Mouse (Mus musculus) C2C12 (cell line): ENCODE measurements around the gene Ell3.

Source experiments
- CTCF ChIP-seq: IDR thresholded peaks from one replicate; pipeline ENCODE4 v1.5.1; 2011; ENCODE audit not compliant: control insufficient read depth, insufficient read depth, insufficient read length
- MAX ChIP-seq: IDR thresholded peaks from one replicate; pipeline ENCODE4 v1.6.1; 2011; ENCODE audit warnings: mild to moderate bottlenecking, control low read depth
- MYOG ChIP-seq: IDR thresholded peaks from one replicate; pipeline ENCODE4 v1.6.1; 2011; ENCODE audit not compliant: control insufficient read depth, insufficient read length; ENCODE audit errors: extremely low read depth
- USF1 ChIP-seq: IDR thresholded peaks from one replicate; pipeline ENCODE4 v1.6.1; 2011; ENCODE audit warnings: low read depth, mild to moderate bottlenecking, control low read depth, moderate library complexity

DNA sequence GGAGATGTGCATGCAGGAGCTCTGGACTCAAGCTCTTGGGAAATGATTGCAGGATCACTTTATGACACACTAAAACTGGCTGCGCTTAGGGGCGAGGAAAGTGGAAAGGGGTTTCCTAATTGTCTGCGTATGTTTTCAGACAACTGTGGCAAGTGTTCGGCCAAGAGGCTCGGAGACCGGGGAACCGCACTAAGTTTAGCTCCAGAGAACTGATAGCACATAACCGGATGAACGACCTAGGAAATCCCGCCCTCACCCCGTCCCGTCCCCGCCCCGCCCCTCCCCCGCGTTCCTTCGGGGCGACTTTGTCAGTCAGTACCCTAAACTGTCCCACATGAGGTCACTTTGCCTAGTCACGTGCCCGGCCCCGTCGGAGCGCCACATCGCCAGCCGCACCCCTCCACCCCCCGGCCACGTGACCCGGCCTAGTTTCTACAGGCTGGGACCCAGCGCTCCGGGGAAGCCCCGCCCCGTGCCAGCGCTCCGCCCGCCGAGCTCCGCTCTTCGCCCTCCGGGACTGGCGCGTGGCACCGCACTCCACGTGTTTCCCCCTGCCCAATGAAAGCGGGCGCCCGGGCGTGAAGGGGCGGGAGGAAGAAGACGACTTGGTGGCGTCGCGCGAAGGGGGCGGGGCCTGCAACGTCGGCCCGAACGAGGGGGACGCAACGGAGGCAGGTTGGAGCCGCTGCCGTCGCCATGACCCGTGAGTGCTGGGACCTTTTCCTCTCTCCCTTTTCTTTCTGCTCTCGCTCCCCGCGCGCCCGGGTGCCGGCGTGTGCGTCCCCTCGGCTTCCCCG, 4.9 kb upstream of the Ell3 start, which contains the start of gene Serf2:
- TF ChIP-seq MAX (no peak), USF1 (peak; percentile 94), CTCF (no peak), MYOG (no peak)
